Mouse (Mus musculus) layer of hippocampus, adult 18-20 months (tissue): ENCODE results near the gene Rcan1. TPM values are rescaled to one million over a fixed set of nuclear protein-coding genes. Genes with fewer than 3 reads are reported as not detected.
"Not testable (repeated sequence)": the region's sequence is repeated elsewhere in the genome, so short reads cannot be mapped to it uniquely, and the experiment has no call there.

ENCODE experiments used
- DNase-seq, 2 experiments: peaks; one replicate each; pipeline ENCODE4 v3.0.0; 2022; ENCODE audit warnings: low spot score in 2 of 2
- long read RNA-seq: library from polyadenylated mRNA; stranded (forward); transcript quantifications from one replicate; pipeline ENCODE4 v2.0.0, GENCODE M21; 2021
- total RNA-seq, 2 experiments: library from RNA; stranded (reverse); gene quantifications; 2 replicates each; pipeline ENCODE4 v1.2.3; 2021

The Rcan1 gene
- total RNA-seq = 10 to 100 TPM; 46.9 to 48.9 TPM
- long read RNA-seq, transcript Rcan1-201 (4 exons, 2,190 nt) = minor isoform, 5 of 112 reads
- long read RNA-seq, transcript Rcan1-202 (4 exons, 2,324 nt) = major isoform, 103 of 112 reads
- long read RNA-seq, partial matches to known transcripts = 3 of 112 reads
- long read RNA-seq, other reads (novel, unspliced or antisense) = 1 of 112 reads

DNA sequence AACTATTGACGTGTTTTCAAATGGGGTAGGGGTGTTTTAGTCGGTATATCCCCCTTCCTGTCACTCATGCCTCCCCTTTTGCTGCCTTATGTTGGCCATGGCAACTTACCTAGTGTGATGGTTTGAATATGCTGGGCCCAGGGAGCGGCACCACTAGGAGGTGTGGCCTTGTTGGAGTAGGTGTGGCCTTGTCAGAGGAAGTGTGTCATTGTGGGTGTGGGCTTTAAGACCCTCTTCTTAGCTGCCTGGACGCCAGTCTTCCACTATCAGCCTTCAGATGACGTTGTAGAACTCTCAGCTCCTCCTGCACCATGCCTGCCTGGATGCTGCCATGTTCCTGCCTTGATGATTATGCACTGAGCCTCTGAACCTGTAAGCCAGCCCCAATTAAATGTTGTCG is at the start of gene Rcan1:
Rcan1 (minus strand) TSS at position 162 of the 400 bp plus-strand sequence.
- no peak for DNase-seq

GRCm38 (mm10) chr16:92519820-92520492 is 49.3 kb upstream of the Rcan1 start:
- DNase-seq = peak in 1 of 2 experiments; percentile 67

GRCm38 (mm10) chr16:92518718-92519117 is 48.1 kb upstream of the Rcan1 start:
- no peak for DNase-seq

GRCm38 (mm10) chr16:92516139-92516538 is 45.5 kb upstream of the Rcan1 start:
- DNase-seq = no peak

- not testable (repeated sequence) for DNase-seq
Observed at GRCm38 (mm10) chr16:92514896-92515295, 44.2 kb upstream of the Rcan1 start.

DNA sequence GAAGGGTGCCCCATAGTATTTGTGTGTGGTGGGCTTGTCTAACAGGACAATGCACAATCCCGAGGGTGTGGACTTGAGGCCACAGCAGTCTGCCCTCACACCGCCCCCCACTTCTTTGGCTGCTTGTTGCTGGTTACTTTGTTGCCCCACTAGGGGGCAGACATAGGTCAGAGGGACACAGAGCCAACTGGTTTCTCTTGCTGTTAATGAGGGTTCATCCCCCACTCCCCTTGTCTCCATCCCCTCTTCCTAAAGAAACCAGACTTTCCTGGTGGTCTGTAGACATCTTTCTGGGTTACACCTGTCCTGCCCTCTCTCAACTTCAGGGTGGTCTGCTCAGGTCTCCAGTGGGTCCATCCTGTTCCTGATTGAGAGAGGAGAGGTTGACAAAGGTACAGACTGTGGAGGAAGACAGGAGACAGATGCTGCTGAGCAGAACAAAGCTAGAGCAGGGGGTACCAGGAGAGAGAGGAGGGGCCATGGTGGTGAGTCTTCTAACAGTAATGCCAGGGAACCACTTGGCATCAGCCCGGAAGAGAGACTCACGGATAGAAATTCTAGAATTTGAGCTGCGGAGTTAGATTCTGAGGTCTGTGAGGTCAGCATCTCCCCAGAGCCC is 41.2 kb upstream of the Rcan1 start:
- DNase-seq = peak in 1 of 2 experiments; percentile 33

GRCm38 (mm10) chr16:92510835-92511772 is 40.4 kb upstream of the Rcan1 start:
- peak; percentile 59 to 83 for DNase-seq

GRCm38 (mm10) chr16:92507573-92507972 is 36.9 kb upstream of the Rcan1 start:
- no peak for DNase-seq

DNA sequence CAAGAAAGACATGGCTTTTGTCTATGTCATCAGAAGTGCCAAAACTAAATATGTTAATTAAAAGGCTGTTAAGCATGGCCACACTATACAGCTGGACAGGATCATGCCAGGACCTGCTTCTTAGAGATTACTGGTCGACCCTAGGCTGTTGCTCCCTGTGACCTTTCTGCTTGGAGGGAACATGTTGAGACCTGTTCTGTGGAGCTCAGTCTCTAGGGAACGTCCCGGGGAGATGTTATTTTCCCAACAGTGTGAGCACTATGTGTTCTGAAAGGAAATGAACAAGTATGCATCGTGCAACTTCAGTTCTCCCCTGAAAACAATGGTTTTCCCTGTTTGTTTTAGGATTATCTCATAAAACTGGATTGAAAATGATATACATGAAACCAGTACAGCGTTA is 32.4 kb upstream of the Rcan1 start:
- no peak for DNase-seq

GRCm38 (mm10) chr16:92500534-92500933 is 29.9 kb upstream of the Rcan1 start:
- no peak for DNase-seq

- no peak for DNase-seq
Observed at GRCm38 (mm10) chr16:92499324-92499723, 28.7 kb upstream of the Rcan1 start.

DNA sequence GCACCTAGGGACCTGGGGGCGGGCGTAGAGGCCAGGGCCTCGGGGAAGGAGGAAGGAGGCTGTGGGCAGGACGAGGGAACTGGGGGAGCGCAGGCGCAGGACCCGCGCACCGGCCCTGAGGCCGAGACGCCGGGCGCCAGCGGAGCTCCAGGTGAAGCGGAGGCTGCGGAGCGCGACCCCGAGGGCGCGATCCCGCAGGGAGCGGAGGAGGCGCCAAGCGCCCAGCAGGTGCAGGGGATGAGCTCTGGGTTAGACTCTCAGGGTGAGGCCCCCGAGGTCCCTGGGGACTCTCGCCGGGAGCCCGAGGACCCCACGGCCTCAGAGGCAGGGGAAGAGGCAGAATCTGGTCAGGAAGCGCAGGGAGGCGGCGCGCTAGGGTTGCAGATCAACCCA is 27.9 kb upstream of the Rcan1 start:
- DNase-seq = no peak

DNA sequence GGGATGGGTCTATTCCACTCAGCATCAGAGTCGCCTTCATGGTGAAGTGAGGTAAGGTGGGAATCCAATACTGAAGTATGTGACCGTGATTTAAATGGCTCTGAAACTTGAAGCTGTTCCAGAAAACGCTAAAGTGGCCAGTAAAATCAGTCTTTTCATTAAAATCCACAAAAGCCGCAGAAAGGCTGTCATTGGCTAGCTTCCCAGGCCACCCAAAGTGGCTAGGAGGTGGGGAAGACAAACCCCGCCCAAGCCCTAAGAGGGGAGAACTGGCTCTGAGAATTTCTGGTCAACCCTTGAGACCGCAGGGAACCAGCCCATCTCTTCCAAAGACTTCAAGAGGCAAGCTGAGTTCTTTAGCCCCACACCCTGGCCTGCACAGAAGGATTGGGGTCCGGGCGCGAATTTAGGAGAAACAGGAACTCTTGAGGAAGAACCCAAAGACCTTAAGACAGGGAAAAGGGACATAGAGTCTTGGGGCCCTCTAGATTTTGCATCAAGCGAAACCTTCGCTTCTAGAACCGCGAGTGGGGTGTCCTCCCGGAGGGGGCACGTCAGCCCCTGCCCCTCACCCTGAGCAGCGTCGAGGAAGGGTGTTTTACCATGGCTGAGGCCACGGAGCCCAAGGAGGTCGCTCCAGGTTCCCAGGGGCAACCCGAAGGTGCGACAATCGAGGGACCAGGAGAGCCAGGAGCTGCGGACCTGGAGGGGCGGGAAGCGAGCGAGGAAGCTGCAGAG is 27.4 kb upstream of the Rcan1 start:
- DNase-seq = no peak

DNA sequence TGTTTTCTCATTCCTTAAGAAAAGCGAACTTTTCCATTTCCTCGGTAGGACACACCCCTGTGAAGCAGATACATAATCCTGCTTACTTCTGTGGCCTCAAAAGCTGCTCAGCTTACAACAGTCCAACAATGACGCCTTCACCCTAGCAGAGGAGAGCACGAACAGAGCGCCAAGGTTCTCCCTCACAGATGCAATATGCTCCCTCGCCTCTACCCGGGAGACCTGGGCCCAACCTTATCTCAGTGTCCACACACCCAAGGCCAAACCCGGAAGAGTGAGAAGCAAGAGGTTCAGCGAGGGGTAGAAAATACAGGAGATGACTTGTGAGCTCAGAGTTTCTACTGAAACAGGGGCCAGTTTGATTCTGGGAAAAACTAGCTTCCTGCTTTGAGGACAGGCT is 18.7 kb upstream of the Rcan1 start:
- DNase-seq = no peak

GRCm38 (mm10) chr16:92488456-92488855 is 17.8 kb upstream of the Rcan1 start:
- no peak for DNase-seq

DNA sequence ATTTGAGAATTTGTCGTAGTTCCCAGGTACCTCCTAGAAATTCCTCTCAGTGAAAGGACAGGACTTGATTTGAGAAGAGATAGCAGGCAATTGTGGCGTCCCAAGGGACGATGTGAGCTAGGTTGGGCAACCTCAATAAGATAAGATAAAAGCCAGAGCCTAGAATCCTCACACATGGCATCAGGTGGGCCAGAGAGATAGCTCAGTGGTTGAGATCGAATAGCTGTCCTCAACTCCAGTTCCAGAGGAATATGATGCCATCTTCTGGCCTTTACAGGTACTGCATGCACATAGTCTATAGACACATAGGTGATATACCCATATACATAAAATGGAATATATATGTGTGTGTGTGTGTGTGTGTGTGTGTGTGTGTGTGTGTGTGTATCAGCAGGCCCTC is 16.8 kb upstream of the Rcan1 start:
- DNase-seq = peak in 1 of 2 experiments; percentile 47

DNA sequence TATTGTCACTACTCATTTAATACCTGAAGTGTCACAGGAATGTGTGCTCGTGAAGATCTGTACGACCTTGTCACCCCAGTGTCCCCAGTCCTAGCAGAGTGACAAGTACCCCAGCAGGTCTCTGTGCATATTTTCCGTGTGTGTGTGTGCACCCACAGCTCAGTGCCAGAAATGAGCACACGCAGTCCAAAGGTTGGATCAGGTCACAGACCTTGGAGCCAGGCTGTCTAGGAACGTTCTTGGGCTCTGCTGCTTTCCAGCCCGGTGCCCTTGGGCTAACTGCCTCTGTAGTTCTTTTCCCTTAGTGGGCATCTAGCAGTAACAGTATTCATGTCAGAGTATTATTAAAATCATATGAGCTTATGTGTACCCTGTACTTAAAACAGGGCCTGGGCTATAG is 16.4 kb upstream of the Rcan1 start:
- no peak for DNase-seq

DNA sequence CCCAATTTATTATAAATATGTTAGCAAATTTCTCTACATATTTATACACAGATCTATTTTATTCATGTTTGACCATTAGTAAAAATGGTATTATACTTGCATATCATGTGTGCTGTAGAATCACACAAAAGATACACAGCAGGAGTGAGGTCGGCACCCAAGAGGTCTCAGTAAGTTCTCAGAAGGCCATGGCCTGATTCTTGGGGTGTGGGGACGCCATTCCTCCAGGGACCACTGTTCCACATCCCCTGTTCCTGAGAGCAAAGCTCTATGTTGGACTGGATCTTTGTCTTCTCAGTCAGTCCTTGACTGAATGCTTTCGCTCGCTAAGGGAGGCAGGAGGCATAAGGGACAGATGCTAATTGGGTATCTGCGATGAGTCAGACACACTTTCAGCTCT is 14.8 kb upstream of the Rcan1 start, which contains the start of gene Clic6:
Clic6 (plus strand) TSS at position 301 of the 400 bp plus-strand sequence.
- DNase-seq = no peak

GRCm38 (mm10) chr16:92478561-92479150 is 8.0 kb upstream of the Rcan1 start:
- peak; percentile 53 to 84 for DNase-seq
